Mouse (Mus musculus): ENCODE measurements around the gene Ncl.

Ncl gene

DNA sequence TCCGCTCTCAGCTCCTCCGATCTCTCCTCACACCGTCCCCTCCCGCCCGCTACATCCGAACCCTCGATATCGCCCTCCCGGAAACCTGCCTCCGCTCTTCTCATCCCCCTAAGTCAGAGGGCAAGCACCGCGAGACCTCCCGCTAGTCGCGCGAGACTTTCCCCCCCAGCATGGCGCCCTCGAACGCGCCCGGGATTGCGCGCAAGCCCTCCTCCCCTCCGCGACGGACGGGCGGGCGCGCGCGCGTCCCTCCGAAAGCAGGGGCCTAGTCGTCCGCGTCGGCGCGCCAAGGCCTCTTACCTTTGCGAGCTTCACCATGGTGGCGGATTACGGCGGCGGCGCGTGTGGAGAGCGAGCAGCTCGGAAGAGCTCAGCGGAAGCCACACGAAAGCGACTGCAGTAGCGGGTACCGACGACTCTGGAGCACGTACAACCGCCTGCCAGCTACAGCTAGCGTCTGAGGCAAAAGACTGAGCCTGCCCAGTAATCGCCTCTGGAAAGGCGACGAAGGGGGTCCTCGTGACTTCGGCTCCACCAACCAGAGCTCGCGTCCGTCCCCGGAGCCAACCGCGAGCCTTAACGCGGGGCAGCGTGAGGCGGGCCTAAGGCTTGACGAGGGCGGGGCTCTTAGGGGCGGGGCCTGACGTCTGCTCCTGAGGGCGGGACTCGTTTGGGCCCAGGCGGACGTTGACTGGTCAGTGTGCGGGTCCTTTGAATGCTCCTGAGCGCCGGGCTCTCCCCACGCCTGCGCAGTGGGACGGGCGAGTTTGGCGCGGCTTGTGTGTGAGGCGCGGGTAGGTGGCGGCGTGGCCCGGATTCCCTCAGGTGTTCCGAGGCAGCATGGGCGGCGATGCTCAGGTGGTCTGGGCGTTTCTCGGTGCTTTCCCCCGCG, at the start of gene Ncl:
Gene Ncl (minus strand): TSS at position 495 of the 892 bp plus-strand sequence.
- DNase-seq: peak; percentile 97

DNA sequence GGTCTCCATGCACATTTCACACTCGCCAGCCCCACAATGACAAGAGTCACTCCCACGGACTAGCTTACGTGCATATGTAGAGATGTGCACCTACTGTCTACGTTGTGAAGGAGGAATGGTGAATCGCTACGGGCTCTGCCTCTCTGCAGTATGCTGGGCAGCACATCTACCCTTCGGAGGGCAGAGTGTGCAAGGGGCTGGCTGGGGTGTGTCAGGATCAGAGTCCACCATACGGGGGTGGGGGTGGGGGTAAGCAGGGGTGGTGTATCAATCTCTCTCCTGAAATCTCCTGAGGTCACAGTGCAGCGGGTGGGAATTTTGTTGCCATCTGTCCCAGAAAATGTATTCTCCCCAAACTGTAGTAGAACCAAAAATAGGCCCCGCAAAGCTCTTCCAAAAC, 49.3 kb upstream of the Ncl start:
- no peak for DNase-seq

DNA sequence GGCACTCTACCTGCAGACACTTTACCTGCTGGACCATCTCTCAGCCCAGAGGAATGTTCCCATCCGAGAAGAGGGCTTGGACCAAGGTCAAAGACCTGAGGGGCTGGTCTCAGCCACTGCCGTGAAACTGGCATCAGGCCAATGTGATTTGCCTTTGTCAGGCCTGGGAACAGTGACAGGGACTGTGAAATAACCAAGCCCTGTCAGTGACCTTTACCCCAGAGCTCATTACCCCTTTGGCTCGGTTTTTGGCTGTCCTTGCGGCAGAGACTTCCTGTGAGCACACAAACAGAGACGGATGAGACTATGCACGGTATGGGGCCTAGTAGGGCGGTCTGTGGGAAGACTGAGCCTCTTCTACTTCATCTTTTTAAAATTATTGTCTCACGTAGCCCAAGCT, 47.7 kb upstream of the Ncl start:
- DNase-seq: peak; percentile 50

DNA sequence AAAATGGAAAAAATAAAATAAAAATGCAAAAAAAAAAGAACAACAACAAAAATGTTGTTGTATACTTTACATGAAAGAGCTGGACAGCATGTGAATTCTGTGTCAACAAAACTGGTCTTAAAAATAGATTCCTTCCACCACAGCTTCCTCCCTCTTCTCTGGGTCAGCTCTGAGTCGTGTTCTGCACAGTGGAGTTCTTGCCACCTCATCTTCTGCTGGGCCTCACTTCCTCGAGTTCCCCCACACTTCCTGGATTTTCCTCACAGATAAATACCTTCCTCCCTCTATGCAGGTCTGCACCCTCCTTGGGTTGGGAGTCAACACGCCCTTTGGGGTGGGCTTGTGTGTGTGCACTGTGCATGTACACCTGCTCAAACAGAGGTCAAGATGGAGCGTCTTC, 47.1 kb upstream of the Ncl start:
- no peak for DNase-seq

DNA sequence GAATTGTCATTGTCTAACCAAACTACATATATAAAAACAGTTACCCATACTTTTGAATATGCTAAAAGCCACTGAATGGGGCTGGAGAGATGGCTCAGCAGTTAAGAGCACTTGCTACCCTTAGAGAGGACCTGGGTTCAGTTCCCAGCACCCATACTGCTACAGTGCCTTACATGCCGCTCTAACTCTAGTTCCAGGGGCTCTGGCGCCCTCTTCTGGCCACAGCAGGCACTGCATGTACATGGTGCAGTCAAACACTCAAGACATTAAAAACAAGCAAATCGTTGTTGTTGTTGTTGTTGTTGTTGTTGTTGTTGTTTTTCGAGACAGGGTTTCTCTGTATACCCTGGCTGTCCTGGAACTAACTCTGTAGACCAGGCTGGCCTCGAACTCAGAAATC, 45.6 kb upstream of the Ncl start:
- peak; percentile 59 for DNase-seq

DNA sequence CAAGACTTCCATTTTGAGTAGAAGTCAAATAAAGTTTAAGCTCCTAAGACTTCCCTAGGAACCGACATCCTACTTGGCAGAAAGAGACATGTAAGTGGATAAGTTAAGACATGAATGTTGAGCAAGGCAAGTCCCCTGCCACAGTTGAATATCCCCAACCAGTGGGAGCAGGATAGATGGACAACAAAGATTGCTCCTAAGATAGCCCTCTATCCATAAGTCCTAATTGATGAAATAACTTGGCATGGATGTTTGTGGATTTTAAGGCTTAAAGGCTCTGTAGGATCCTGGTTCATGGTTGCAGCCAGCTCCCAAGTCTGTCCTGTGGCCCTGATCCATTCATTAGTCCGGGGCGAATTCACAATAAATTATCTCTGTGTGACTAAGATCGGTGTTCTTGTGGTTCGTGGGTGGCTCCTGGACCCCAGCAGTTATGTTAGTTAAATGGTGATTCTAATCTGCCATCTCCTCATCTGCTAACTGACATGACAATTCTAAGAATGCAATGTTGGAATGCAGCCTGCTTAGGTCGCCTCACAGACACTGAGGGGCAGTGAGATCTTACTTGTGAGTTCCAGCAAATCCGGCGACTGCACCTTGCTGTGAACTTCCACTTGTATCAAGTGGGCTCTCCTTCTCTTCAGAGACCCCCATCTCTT, 41.0 kb upstream of the Ncl start:
- no peak for DNase-seq

DNA sequence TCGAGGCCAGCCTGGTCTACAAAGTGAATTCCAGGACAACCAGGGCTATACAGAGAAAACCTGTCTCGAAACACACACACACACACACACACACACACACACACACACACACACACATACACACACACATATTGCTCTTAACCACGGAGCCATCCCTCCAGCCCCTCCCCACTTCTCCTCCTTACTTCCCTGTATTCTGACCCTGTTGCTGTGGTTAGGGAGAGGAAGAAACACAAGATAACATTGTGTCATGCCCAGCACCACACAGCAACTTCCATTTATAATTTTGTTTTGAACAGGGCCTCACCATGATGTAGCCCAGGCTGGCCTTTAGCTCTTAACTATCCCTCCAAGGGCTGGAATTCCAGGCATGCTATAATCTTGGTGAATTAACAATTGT, 40.1 kb upstream of the Ncl start:
- DNase-seq: no peak

DNA sequence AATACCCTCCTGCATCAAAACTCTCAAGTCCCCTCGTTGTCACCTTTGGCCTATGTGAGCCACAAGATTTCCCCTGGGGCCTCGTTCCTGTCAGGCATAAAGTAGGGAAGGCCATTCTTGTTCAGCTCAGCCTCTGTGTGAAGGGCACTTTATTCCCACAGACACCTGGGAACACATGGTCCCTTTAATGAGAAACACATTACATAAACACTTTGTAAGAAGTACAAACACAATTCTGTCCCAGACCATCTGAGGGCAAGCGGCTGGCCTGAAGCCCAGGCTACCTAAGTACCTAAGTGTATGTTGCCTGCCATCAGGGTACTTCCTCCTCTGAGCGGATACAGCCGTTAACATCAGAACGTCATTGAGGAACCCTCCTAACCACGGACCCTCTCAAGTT, 39.0 kb upstream of the Ncl start:
- no peak for DNase-seq

DNA sequence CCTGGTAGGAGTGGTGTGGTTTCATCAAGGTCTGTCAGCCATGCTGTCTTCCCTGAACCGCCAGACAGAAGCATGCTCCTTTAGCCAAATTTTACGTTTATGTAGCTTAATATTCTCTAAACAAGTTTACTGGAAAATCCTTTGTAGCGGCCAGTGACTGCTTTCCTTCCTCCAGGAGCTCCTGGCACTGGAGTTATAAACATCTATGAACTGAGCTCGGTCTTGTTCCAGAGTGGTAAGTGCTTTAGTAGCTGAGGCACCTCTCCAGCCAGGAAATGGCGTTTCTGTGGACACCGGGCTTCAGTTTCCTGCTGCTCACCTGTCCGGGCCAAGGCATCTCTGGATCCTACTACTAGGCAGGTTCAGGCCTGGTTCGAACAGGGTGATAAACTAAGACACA, 38.4 kb upstream of the Ncl start:
- DNase-seq: no peak

DNA sequence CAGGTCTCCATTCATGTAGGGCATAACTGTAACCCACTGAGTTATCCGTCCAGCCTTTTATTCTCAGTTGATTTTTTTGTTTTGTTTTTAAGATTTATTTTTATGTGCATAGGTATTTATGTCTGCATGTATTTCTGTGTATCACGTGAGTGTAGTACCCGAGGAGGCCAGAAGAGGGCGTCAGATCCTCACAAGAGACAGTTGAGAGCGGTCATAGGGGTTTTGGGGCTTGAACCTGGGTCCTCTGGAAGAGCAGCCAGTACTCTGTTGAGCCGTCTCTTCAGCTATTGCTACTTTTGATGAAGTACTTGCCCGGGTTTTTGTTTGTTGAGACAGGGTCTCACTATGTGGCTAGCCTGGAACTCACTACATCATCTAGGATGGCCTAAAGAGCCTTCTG, 36.7 kb upstream of the Ncl start:
- no peak for DNase-seq

DNA sequence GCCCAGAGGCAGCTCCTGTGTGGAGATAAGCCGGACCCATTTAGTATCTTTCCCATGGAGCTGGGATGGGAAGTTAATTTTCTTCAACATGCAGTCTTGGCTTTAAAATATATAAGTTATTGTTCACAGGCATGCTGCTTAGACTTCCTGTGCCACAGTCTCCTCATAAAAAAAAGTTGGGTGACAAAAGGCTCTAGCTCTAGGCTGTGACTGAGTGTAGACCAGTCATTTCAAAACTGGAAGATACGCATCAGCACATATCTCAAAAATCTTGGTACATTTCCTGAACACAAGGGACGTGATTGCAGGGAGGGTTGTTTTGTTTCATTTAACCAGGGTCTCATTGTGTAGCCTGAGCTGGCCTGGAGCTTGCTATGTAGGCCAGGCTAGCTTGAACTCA, 35.0 kb upstream of the Ncl start:
- no peak for DNase-seq

DNA sequence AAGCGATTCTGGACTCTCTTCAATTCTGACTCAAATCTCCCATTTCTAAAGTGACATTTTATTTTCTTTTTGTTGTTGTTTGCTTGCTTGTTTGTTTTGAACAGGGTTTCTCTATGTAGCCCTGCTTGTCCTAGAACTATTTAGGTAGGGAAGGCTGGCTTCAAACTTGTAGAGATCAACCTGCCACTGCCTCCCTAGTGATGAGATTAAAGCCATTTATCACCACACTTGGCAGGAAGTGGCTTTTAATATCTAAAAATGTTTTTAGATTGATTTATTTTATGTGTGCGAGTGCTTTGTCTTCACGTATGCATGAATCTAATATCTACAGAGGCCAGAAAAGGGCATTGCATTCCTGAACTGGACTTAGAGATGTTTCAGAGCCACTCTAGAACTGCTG, 34.0 kb upstream of the Ncl start:
- DNase-seq: no peak

DNA sequence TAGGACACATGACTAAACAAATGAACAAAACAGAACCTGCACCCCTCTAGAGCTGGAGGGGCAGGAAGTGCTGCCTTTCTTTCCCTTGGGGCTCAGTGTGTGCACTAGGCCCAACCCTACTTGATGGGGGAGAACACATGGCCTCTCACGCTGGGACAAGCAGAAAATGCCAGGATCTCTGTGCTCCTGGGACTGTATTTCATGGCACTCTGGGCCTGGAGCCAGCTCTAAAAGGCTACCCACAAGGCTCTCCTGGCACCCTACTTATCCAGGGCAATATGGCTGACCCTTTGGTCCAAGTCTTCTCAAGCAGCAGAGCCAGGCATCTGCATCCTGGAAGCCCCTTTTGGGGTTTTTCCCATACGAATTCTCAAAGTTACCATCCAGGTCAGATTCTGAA, 32.2 kb upstream of the Ncl start:
- DNase-seq: no peak

DNA sequence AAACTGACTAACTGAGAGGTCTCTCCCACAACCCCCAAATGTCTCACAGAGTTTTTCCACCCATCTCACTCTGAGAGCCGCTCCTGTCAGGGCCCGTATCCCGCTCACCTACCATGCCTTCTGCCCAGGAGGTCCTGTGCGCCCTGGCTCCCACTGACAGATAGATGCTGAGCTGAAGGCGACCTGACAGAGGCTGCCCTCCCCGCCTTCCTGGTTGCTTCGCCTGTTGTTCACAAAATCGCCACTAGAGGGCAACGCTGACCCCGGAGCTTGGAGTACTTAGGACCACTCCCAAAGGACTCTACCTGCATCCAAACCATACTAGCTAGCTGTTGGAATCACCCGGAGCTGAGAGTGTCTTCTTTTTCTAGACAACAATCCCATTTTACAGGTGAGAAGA, 30.0 kb upstream of the Ncl start:
- DNase-seq: peak; percentile 87

DNA sequence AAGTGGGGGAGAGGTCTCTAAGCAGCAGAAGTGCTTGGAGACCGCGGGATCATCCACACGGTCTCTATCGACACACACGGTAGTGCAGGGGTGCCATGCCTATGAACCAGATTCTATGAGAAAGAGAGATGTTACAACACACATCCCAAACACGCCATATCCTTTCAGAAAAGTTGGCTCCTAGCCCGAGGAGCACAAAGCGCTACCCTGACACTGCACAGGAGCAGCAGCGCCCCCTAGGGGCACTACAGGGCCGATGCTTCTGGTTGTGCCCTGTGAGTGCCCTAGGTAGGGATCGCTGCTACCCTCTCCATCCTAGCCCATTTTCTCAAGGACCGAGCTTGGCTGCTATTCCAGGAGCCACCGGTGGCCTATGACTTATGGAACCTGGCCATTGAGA, 21.8 kb upstream of the Ncl start:
- peak; percentile 61 for DNase-seq

DNA sequence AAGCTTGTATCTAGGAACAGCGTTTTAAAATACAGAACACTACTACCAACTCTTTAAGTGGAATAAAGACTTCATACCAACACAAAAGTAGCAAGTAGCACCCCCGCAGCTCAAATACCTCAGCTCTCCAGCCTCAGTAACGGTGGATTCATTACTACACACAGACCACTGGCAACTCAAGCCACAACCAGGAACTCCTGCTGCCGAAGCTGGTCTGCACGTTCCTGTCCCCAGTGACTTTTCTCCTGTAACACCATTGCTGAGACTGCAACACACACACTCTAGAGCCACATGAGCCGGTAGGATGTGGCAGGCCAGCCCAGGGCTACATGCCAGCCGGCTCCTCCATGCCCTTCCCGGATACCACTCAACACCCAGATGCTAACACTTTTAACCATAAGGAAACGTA, 20.0 kb upstream of the Ncl start:
- no peak for DNase-seq

DNA sequence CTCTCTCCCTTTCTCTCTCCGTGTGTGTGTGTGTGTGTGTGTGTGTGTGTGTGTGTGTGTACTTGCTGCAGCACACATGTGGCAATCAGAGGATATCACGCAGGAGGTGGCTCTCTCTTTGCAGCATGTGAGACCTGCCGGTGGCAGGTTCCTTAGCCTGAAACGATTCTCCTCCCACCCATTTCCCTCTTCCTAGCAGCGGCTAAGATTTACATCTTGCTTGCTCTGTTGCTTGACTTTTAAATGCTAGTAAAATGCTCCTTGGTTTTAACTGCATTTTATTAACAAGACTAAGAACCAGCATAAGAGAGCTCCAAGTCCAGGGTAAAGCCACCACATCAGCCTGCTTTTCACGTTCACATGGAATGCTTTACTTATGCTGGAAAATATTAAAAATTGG, 19.5 kb upstream of the Ncl start:
- DNase-seq: no peak

DNA sequence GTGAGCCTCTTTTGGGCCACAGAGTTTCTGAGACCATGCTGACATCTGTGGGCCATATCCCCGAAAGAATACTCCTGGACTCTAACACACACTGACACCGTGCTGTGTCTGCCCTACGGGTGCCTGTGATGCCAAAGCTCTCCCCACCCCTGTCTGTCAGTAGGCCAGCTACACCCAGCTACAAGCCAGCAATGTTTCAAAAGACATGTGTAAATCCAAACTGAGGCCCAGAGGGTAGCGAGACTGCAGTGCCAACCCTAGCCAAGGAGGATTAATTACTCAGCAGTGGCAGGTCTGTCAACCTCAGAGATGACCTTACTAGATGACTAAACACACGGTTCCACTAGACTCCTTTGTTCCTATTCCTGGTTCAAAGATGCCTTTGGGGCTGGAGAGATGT, 17.2 kb upstream of the Ncl start:
- no peak for DNase-seq

DNA sequence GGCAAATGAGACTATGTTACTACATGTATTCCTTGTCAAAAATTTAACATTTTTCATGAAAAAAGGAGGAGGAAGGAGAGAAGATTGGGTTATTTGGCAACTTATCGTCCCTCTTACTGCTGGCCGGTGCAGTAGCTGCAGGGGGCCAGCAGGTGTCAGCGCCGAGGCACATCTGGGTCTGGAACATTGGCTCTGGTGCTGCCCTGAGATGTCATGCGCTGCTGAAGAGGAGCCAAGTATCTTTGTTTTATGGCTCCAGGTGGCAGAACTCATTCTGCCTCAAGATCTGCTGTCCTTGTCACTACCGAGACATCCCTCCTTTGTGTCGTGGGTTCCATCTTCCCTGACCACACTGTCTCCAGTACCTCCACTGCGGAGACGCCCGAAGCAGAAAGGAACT, 12.8 kb upstream of the Ncl start:
- peak; percentile 73 for DNase-seq

DNA sequence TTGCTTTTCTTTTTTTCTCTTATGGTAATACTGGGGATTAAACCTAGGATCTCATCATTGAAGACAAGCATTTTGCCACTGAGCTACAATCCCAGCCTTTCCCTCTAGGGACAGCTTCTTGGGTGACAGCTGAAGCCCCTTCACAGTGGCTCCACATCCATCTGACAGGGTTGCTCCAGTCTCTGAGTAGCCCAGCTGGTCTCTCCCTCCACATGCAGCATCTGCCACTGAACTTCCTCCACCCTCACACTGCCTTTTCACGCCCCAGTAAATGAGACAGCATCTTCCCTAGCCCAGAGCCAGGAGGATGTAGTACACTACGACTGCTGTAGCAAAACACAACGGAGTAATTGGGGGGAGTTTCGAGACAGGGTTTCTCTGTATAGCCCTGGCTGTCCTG, 8.9 kb upstream of the Ncl start:
- no peak for DNase-seq

DNA sequence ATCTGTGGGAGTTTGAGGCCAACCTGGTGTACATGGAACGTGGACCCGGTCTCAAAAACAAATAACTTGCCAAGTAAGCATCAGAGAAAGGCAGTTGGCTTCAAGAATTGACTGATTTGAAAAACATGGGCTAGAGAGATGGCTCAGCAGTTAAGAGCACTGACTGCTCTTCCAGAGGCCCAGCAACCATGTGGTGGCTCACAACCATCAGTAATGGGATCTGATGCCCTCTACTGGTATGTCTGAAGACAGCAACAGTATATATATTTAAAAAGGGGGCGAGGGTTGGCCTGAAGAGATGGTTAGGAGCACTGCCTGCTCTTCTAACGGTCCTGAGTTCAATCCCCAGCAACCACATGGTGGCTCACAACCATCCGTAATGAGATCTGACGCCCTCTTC, 4.5 kb upstream of the Ncl start:
- DNase-seq: peak; percentile 47

DNA sequence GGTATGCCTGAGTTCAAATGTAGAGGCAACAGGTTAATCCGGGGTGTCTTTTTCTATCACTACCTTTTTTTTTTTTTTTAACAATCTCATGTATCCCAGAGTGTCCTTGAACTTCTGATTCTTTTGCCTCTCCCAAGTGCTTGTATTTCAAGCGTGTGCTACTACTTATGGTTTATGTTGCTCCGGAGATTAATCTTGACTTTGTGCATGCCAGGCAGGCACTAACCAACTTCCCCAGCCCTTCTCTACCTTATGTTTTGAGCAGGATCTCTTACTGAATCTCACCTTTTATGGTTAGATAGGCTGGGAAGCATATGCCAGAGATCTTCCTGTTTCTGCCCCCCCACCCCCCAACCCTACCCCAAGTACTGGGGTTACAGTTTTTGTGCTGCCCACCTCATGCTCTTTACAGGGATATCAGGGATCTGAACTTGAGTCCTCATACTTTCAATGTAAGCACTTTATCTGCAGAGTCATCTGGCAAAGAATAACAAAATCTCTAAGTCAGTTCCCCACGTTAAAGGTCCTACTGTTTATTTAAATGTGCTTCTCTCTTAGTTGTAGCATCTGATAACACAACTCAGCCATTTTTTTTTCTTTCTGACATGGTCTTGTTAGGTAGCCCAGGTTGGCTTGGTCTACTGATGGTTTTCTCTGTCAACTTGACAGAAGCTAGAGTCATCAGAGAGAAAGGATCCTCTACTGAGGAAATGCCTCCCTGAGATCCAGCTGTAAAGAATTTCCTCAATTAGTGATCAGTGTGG, 2.8 kb upstream of the Ncl start:
- no peak for DNase-seq

DNA sequence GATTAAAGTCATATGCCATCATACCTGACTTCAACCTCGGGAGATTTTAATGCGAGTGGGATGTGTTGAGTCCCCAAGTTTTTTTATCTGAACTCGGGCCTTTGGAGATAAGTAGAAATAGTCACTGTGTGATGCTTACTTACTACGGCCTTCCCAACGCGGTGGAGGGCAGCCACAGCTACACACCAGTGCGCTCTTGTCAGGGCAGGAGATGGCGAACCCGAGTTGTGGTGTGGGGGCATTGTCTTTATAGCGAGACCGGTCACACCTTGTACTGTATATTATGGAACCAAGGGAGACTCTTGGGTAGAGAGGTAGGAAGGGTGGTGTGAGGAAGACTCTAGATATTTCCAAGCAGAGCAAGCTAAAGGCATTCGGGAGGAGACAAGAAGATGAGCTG, 1.2 kb upstream of the Ncl start:
- DNase-seq: peak; percentile 15

DNA sequence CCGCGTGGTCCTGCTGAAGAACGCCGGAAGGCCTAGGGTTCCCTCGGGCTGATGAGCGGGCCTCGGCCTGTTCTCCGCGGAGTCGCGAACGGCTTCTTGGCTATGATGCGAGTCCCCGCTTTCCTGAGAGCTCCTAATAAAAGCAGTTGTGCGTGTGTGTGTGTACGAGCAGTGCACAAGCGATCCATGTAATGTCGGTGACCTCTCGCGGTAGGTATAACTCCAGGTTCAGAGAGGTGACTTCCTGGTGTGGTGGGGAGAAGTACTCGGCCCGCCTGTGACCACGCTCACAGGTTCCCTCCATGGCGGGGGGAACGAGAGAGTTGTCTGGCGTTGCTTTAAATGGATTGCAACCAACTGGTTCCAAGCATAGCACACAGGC, 589 bp upstream of the Ncl start:
- no peak for DNase-seq

All from thymus, postnatal 14 days (tissue).